Mouse (Mus musculus) megakaryocyte, embryonic 14.5 days (primary cell): ENCODE measurements around the gene Dmc1.

ENCODE experiments used
- FLI1 ChIP-seq: IDR thresholded peaks from 2 replicates; pipeline ENCODE4 v1.6.1; 2012; ENCODE audit warnings: low read length, inconsistent platforms, mixed read lengths
- GATA1 ChIP-seq: IDR thresholded peaks from 3 replicates; pipeline ENCODE4 v1.6.1; 2012; ENCODE audit warnings: mixed read lengths, low read length, inconsistent platforms, borderline replicate concordance

- no peak for TF ChIP-seq GATA1
- TF ChIP-seq FLI1, result no peak
These were observed 1.3 kb upstream of the Dmc1 start for GRCm38 (mm10) chr15:79606161-79606560.
